Mouse (Mus musculus) ovary, postnatal 14 days (tissue): ENCODE measurements around the gene Gprc5b.

ENCODE experiments used
- DNase-seq: peaks from one replicate; pipeline ENCODE4 v3.0.0; 2022; ENCODE audit warnings: low spot score

The Gprc5b gene

GRCm38 (mm10) chr7:118948677-118949282 is 46.2 kb downstream of the Gprc5b start:
- DNase-seq = no peak

DNA sequence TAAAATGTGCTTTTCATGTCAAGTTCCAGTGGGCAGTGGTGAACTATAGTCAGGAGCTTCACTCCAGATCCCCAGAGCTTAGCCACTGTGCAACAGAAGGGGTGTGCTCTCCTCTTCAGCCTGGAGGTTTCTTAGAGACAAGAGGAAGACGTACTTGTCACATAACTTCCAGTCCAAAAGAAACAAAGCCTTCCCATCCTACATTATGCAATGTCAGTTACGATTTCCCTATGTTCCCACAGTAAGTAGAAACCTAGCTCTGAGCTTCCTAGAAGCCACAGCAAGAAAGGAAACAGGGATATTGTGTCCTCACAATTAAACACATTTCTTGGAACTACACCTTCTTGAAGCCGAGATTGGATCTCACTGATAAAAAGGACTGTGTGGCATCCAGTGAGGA is 47.8 kb downstream of the Gprc5b start:
- DNase-seq = no peak

DNA sequence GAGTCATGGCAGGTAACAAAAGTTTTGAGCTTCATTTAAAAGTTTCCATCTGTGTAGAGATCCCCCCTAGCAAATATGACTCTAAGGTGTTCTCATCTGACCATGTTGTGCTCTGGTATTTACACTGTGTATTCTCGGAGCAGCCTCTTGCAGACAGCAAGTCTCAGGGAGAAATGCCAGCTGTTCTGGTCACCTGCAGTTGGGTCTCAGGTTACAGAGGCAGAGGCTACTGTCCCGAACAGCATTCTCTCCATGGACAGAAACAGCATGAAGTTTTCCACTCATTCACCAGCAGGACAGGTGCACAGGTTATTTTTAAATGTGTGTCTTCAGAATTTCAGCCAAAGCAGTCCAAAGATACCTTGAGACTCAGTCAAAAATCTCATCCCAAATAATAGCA is 50.1 kb downstream of the Gprc5b start:
- no peak for DNase-seq

DNA sequence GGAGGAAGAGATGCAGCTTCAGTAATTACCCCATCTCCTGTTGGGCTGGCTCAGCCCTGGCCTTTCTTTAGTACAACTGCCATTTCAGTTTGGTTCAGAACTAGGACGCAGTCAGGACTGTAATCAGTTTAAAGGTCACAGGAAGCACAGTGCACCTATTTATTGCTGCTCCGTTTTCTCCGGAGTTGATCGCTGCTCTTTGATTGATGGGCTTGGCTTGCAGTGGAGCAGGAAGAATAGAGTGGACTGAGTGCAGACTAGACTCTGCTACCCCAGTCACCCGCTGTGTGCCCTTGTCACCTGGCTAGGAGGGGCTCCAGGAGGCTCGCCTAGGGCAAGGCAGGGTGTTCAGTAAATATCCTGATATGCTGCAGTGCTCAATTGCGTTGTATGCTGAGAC is 51.8 kb downstream of the Gprc5b start:
- no peak for DNase-seq

DNA sequence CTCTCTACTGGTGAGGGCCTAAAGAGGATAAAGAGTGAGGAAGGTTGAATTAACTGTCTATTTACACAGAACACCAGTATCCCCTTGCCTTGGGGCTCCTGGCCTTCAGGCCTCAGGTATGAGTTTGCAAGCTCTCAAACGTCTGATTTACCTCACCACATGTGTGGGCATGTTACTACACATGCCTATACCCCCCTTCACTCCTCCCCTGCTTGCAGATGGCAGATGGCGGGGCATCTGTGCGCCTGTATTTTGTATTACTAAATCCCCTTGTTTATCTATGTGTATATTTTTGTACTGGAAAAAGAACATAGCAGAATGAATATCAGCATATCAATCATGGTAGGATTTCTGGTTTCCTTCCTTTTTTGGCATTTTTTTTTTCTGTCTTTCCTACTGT is 52.7 kb downstream of the Gprc5b start:
- no peak for DNase-seq

GRCm38 (mm10) chr7:118937469-118938387 is 57.3 kb downstream of the Gprc5b start:
- DNase-seq = no peak

- DNase-seq = no peak
Observed at GRCm38 (mm10) chr7:118936844-118937243, 58.2 kb downstream of the Gprc5b start.

GRCm38 (mm10) chr7:118935306-118935705 is 59.7 kb downstream of the Gprc5b start:
- DNase-seq = no peak

DNA sequence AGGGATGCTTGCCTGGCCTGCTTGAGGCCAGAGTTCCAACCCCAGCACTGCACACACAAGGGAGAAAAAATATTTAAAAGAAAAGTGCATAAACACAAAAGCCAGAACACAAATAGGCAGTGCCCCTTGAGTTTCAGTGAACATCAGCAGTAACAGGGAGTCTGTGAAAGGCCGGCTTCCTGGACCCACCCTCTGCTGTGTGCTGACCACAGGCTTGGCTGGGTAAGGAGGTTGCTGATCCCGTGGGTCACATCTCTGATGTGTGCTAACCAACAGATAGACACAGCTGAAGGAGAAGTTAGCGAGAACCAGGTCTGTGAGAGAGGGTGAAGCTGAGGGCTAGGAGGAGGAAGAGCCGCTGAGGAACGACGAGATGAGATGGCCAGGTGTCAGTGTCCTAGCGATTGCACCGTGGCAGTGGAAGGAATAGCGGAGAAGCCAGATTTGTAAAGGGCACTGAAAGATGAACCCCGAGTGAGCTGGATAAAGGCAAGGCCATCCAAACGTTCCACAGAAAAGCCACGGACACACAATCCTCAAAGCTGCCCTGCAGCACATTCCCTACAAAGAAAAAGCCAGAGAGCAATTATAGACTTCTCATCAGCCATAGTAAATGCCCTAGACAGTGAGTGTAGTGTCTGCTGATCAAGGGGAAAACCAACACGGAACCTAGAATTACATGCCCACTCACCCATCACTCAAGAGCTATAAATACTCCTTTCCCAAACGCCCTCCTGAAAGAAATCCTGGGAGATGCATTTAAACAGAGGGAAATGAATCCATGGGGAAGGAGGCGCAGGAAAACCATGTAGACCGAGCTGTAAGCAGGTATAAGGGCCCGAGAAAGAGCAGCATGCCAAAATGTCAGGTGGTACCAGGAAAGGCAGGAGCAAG is 63.3 kb downstream of the Gprc5b start:
- no peak for DNase-seq

GRCm38 (mm10) chr7:118929601-118930311 is 65.3 kb downstream of the Gprc5b start:
- no peak for DNase-seq

GRCm38 (mm10) chr7:118928916-118929315 is 66.1 kb downstream of the Gprc5b start:
- DNase-seq = no peak

DNA sequence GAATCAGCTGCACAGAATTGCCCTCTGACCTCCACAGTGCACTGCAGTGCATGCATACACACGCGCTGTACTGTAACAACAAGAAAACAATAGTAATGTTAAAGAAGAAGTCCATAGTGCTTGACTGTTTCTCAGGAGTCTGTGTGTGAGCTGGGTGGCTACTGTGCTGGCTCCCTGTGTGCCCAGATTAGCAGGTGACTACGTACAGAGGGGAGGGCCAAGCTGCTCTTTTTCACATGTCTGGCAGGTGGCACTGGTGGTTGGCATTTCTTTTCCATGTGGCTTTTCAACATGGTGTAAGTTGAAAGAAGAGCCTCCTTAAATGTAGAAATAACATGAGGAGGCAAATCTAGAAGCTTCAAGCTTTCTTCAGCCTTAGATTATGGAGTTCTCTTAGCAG is 66.7 kb downstream of the Gprc5b start:
- DNase-seq = no peak

DNA sequence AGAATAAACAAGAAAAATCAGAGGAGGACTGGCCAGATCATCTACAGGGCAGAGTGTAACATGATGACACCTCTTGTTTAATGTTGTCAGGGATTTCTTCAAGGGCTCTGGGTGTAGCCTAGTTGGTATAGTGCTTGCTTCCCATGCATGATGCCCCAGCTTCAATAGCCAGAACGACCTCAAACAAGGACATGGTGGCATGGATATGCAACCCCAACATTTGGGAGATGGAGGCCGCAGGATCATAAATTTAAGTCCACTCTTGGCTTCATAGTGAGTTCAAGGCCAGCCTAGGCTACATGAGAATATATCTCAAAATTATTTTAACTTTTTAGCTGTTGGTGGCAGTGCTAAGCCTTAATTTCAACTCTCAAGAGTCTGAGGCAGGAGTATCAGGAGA is 67.7 kb downstream of the Gprc5b start:
- no peak for DNase-seq

DNA sequence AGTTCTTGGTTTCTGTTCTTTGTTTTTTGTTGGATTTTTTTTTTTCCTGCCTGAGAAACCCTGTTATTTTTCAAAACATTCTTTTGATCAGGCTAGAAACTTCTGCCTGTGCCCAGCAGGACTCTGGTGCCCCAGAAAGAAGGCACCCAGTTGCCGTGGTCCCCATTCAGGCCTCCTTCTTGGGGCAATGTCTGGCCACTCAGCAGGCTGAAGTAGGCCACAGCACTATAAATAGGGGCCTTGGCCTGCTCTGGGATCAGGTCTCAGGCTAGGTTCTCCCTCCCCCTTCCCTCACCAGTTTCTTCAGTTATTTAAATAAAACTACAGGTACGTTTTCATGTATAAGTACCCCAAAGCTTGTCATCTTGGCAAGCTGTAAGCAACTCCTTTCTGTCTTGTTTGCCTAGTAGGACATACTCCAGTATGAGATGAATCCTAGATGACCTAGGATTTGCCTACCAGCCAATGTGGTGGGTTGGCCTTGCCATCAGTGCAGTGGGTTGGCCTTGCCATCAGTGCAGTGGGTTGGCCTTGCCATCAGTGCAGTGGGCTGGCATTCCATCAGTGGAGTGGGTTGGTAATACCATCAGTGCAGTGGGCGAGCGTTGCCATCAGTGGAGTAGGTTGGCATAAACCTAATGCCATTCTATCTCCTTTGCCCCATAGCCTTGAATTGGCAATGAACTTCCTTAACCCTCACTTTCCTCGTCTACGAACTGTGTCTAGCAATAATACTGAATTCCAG is 68.3 kb downstream of the Gprc5b start:
- DNase-seq = no peak

DNA sequence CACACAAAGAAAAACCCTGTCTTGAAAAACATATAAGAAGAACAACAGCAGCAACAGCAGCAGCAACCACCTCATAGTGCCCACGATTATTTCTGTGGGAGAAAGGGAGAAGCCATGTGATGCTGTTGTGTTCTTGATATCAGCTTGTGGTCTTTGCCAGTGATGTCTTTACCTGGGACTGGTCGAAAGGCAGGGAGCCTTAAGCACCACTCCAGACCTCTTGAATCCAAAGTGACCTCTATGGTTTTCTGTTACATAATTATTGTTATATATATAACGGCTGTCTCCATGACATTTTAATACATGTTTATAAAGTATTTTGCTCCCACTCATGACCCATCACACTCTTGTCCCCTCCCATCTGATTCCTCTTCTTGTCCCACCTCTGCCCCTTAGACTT is 69.5 kb downstream of the Gprc5b start:
- DNase-seq = no peak

DNA sequence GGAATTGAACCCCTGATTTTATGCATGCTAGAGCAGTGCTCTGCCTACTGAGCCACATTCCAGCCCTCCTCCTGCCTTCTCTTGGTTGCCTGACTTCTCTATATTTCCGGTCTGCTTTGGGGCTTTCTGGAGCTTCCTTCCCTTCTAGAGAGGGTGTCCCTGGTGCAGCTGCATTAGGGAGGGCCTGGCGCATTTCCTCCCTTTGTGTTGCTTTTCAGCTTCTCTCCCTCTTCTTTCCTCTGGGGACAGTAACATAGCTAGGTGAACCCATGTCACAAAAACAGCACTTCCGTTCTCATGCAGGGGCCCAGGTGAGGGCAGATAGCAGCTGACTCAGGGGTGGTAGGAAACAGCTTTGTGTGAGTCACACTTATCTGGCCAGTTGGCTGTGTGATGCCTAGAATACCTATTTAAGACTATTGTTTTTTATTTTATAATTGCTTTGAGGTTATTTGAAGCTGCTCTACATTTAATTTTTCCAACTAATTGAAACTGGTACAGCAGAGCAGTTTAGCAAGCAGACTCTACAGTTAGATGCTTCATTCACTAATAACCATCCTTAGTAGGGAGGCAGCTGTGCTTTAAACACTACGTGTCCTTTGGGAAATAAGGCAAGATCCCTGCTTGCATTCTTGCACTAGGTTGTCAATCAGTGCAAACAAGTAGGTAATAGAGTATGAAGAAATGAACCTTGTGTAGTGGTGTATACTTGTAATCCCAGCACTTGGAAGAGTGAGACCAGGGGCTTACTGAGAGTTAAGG is 72.4 kb downstream of the Gprc5b start:
- no peak for DNase-seq
